Mouse (Mus musculus) myocyte (in vitro differentiated cells): ENCODE results near the gene Mx1.

Experiments
- POLR2A ChIP-seq: IDR thresholded peaks from one replicate; pipeline ENCODE4 v1.6.1; 2011; ENCODE audit warnings: low read depth, mild to moderate bottlenecking, control low read depth, moderate library complexity; ENCODE audit not compliant: insufficient read length
- POLR2AphosphoS2 ChIP-seq: IDR thresholded peaks from one replicate; pipeline ENCODE4 v1.6.1; 2011; ENCODE audit warnings: low read depth, control low read depth; ENCODE audit not compliant: insufficient read length
- USF1 ChIP-seq: IDR thresholded peaks from one replicate; pipeline ENCODE4 v1.6.1; 2011; ENCODE audit warnings: low read depth, mild to moderate bottlenecking, control low read depth, moderate library complexity

- TF ChIP-seq POLR2A = no peak
- no peak for TF ChIP-seq POLR2AphosphoS2
- no peak for TF ChIP-seq USF1
Measured at GRCm38 (mm10) chr16:97428026-97428425, 34.7 kb downstream of the Mx1 start.
